Mouse (Mus musculus): Measurements from ENCODE around the gene Ddx39b. TPM values are rescaled to one million over a fixed set of nuclear protein-coding genes. Genes with fewer than 3 reads are reported as not detected.
"Not testable (repeated sequence)": the region's sequence is repeated elsewhere in the genome, so short reads cannot be mapped to it uniquely, and the experiment has no call there.

Ddx39b gene
- polyA plus RNA-seq, 1 experiment from 2014 or later, result 616 TPM

DNA sequence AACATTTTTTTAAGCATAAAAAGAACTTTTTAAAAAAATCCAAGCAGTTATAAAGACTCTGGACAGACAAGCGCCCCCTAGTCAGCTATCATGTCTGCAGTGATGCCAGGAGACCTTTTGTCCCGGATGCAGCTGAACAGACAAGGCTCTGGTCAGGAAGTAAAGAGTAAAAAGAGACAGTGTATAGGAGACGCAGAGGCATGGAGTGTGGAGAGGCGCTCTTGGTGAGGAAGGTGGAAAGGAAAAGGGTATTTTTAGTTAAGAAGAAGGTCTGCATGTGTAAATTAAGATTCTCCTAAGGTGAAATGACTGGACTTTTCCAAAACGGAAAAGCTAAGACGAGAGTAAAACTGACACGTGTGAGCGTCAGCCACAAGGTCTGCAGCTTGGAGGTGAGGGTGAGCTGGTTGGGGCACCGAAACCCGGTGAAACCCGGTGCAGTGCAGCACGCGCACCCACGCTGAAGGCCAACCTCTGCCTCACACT, 14.9 kb upstream of the Ddx39b start:
- Histone ChIP-seq H3K4me3 (ENCODE audit: low read length) (no peak overlapping the region), H3K36me3 (ENCODE audit: control insufficient read depth, insufficient read depth, low read length) (peaks cover 45% of the 10 kb centered on the region), H3K9me3 (ENCODE audit: control insufficient read depth, low read length) (no peaks in the 10 kb centered on the region), H3K27me3 (ENCODE audit: control insufficient read depth, insufficient read depth, low read length) (no peaks in the 10 kb centered on the region), H3K4me2 (replicated peaks; ENCODE audit: low read depth, low read length) (no peak overlapping the region), H3K9ac (ENCODE audit: low read depth, low read length) (no peak overlapping the region), H3K27ac (ENCODE audit: low read depth, low read length) (no peak overlapping the region), H3K4me1 (ENCODE audit: control insufficient read depth, insufficient read depth, low read length) (peaks cover 2% of the 10 kb centered on the region; the same call in 1 of the 2 replicates)
- no peak for ATAC-seq (ENCODE audit: low FRiP score, low TSS enrichment)
- 80% methylated on average over 14 of the region's 14 CpGs for WGBS

- Histone ChIP-seq H3K9me3 (ENCODE audit: control insufficient read depth, low read length) (no peaks in the 10 kb centered on the region), H3K27me3 (ENCODE audit: control insufficient read depth, insufficient read depth, low read length) (no peaks in the 10 kb centered on the region), H3K36me3 (ENCODE audit: control insufficient read depth, insufficient read depth, low read length) (peaks cover 40% of the 10 kb centered on the region), H3K4me2 (replicated peaks; ENCODE audit: low read depth, low read length) (no peak overlapping the region), H3K27ac (ENCODE audit: low read depth, low read length) (no peak overlapping the region), H3K9ac (ENCODE audit: low read depth, low read length) (no peak overlapping the region), H3K4me1 (ENCODE audit: control insufficient read depth, insufficient read depth, low read length) (peaks cover 25% of the 10 kb centered on the region), H3K4me3 (ENCODE audit: low read length) (no peak overlapping the region)
- 93% methylated on average over 10 of the region's 10 CpGs for WGBS
- ATAC-seq (ENCODE audit: low FRiP score, low TSS enrichment), result no peak
Observed at GRCm38 (mm10) chr17:35231022-35231421, 10.5 kb upstream of the Ddx39b start.

DNA sequence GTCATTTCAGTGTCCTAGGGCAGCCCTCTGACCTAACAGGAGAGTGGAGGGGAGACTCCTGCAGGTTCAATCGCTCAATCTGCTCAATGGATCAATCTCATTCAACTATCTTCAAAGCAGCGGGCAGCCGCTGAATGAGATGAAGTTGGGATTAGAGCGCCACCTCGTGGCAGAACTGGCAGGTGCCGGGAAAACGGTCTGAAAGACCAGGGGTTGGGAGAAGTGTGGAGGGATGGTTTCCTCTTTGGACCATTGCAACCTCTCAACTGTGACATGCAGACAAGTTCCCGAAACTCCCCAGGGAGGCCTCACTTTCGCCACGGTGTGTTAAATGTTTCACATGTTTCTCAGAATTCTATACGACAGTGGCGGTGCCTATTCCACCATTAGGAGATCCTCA, 9.5 kb upstream of the Ddx39b start:
- H3K4me2 ChIP-seq (replicated peaks; ENCODE audit: low read depth, low read length), result no peak overlapping the region
- peaks cover 40% of the 10 kb centered on the region for H3K36me3 ChIP-seq (ENCODE audit: control insufficient read depth, insufficient read depth, low read length)
- no peak for ATAC-seq (ENCODE audit: low FRiP score, low TSS enrichment)
- H3K4me1 ChIP-seq (ENCODE audit: control insufficient read depth, insufficient read depth, low read length), result peaks cover 28% of the 10 kb centered on the region
- H3K27ac ChIP-seq (ENCODE audit: low read depth, low read length), result peak overlapping the region; percentile 68; the same call in 1 of the 2 replicates
- H3K9ac ChIP-seq (ENCODE audit: low read depth, low read length), result no peak overlapping the region
- H3K27me3 ChIP-seq (ENCODE audit: control insufficient read depth, insufficient read depth, low read length), result no peaks in the 10 kb centered on the region
- no peak overlapping the region for H3K4me3 ChIP-seq (ENCODE audit: low read length)
- H3K9me3 ChIP-seq (ENCODE audit: control insufficient read depth, low read length), result no peaks in the 10 kb centered on the region
- WGBS, result 10% methylated on average over 12 of the region's 12 CpGs

DNA sequence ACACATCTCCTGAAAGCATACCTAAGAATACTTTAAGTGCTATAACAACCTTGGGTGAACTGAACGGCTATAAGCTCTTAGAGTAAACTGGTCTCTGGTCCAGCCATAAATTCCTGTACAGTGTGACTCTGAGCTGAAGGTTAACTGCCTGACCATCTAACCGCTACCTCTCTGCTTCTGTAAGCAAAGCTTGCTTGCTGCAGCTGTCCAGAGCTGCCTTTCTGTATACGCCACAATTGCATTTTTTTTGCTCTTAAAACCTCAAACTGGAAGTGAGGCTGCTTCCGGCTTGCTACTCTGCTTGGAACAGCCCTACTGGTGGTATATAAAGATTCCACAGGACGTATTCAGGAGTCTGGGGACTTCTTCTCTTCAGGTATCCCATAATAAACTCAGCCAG, 8.9 kb upstream of the Ddx39b start:
- no peak overlapping the region for H3K4me2 ChIP-seq (replicated peaks; ENCODE audit: low read depth, low read length)

DNA sequence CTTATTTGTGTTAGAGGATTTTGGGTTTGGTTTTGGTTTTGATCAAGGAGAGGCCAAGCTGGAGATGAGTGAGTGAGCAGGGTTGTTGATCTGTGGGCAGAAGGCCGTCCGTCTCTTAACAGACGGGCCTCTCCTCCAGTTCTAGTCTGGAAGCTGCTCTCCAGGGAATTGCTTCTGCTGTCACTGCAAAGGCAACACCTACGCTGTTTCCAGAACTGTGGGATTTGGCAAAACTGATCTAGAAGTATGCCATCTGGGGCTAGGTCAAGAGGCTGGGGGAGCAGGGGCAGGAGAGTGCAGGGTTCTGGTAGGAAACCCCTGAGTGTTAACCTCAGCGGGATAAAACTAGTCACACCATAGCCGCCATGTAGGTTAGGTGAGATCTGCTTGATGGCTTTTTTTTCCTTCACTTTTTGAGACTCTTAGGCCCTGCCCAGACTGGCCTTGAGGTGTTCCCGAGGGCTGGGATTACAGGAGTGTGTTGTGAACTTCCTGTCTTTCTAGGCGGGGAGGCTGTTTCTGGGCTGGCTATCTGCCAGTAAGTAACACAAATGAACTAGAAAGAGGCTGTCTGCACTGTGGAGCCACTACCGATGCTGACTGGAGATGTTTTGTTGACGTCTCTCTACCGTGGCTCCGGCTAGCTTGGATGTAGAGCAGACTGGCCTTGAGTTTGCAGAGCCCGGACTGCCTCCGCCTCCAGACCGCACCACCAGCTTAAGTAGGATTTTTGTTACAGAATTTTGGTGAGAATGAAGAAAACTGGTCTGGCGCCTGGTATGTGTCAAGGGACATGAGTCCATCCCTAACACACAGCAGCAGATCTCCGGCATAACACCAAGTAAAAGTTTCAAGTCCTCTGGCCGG, 8.2 kb upstream of the Ddx39b start, which contains the start of gene Atp6v1g2:
Atp6v1g2 (plus strand) TSS at position 547 of the 867 bp plus-strand sequence.
- peak within 1 kb of the TSS; percentile 62; the same call in 1 of the 2 replicates for H3K4me3 ChIP-seq (ENCODE audit: low read length)
- no peaks in the 10 kb centered on the region for H3K9me3 ChIP-seq (ENCODE audit: control insufficient read depth, low read length)
- peaks cover 28% of the 10 kb centered on the region for H3K4me1 ChIP-seq (ENCODE audit: control insufficient read depth, insufficient read depth, low read length)
- H3K36me3 ChIP-seq (ENCODE audit: control insufficient read depth, insufficient read depth, low read length), result peaks cover 27% of the 10 kb centered on the region
- H3K27me3 ChIP-seq (ENCODE audit: control insufficient read depth, insufficient read depth, low read length), result no peaks in the 10 kb centered on the region
- WGBS, result 62% methylated on average over 18 of the region's 18 CpGs
- ATAC-seq (ENCODE audit: low FRiP score, low TSS enrichment), result no peak
- H3K27ac ChIP-seq (ENCODE audit: low read depth, low read length), result peak within 1 kb of the TSS; percentile 68
- H3K9ac ChIP-seq (ENCODE audit: low read depth, low read length), result peak within 1 kb of the TSS; percentile 82; the same call in 1 of the 2 replicates
- peak within 1 kb of the TSS; percentile 79 for H3K4me2 ChIP-seq (replicated peaks; ENCODE audit: low read depth, low read length)

More for the DNA sequence above, 8.9 kb upstream of the Ddx39b start:
- H3K9ac ChIP-seq (ENCODE audit: low read depth, low read length), result no peak overlapping the region
- no peak overlapping the region for H3K4me3 ChIP-seq (ENCODE audit: low read length)
- H3K9me3 ChIP-seq (ENCODE audit: control insufficient read depth, low read length), result no peaks in the 10 kb centered on the region
- H3K4me1 ChIP-seq (ENCODE audit: control insufficient read depth, insufficient read depth, low read length), result peaks cover 28% of the 10 kb centered on the region
- H3K27ac ChIP-seq (ENCODE audit: low read depth, low read length), result peak overlapping the region; percentile 68; the same call in 1 of the 2 replicates
- no peak for ATAC-seq (ENCODE audit: low FRiP score, low TSS enrichment)
- no peaks in the 10 kb centered on the region for H3K27me3 ChIP-seq (ENCODE audit: control insufficient read depth, insufficient read depth, low read length)
- WGBS, result 60% methylated on average over 5 of the region's 5 CpGs
- H3K36me3 ChIP-seq (ENCODE audit: control insufficient read depth, insufficient read depth, low read length), result peaks cover 34% of the 10 kb centered on the region

DNA sequence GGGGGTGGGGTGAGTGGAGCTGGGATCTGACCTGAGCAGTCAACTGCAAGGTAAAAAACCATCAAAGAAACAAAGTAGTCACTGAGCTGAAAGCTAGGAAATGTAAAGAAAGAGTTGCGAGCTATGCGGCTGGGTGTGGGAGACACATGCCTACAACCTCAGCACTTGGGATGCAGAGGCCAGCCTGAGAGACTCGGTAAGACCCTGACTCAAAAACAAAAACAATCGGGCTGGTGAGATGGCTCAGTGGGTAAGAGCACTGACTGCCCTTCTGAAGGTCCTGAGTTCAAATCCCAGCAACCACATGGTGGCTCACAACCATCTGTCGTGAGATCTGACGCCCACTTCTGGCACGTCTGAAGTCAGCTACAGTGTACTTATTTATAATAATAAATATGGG, 7.5 kb upstream of the Ddx39b start:
- peak overlapping the region; percentile 62; the same call in 1 of the 2 replicates for H3K4me3 ChIP-seq (ENCODE audit: low read length)
- H3K27ac ChIP-seq (ENCODE audit: low read depth, low read length), result not testable (repeated sequence)

GRCm38 (mm10) chr17:35234903-35235302, 6.6 kb upstream of the Ddx39b start:
- Histone ChIP-seq H3K36me3 (ENCODE audit: control insufficient read depth, insufficient read depth, low read length) (peaks cover 12% of the 10 kb centered on the region), H3K9me3 (ENCODE audit: control insufficient read depth, low read length) (no peaks in the 10 kb centered on the region), H3K4me2 (replicated peaks; ENCODE audit: low read depth, low read length) (peak overlapping the region; percentile 79), H3K9ac (ENCODE audit: low read depth, low read length) (peak overlapping the region; percentile 82), H3K27me3 (ENCODE audit: control insufficient read depth, insufficient read depth, low read length) (no peaks in the 10 kb centered on the region), H3K27ac (ENCODE audit: low read depth, low read length) (peak overlapping the region; percentile 97), H3K4me1 (ENCODE audit: control insufficient read depth, insufficient read depth, low read length) (peaks cover 28% of the 10 kb centered on the region), H3K4me3 (ENCODE audit: low read length) (peak overlapping the region; percentile 62)
- 7% methylated on average over 30 of the region's 31 CpGs for WGBS
- ATAC-seq (ENCODE audit: low FRiP score, low TSS enrichment), result peak; percentile 10; the same call in 1 of the 2 replicates

More for the DNA sequence above, 7.5 kb upstream of the Ddx39b start:
- ATAC-seq (ENCODE audit: low FRiP score, low TSS enrichment); H3K9ac ChIP-seq (ENCODE audit: low read depth, low read length); H3K27me3 ChIP-seq (ENCODE audit: control insufficient read depth, insufficient read depth, low read length); H3K9me3 ChIP-seq (ENCODE audit: control insufficient read depth, low read length): not testable (repeated sequence)
- Histone ChIP-seq H3K4me1 (ENCODE audit: control insufficient read depth, insufficient read depth, low read length) (peaks cover 28% of the 10 kb centered on the region), H3K36me3 (ENCODE audit: control insufficient read depth, insufficient read depth, low read length) (peaks cover 20% of the 10 kb centered on the region), H3K4me2 (replicated peaks; ENCODE audit: low read depth, low read length) (peak overlapping the region; percentile 79)
- WGBS, result 85% methylated on average over 7 of the region's 7 CpGs

GRCm38 (mm10) chr17:35235614-35236389, 5.7 kb upstream of the Ddx39b start, which contains the start of gene Nfkbil1:
Gene Nfkbil1 (minus strand): TSS chr17:35235792.
- peak; percentile 82 for ATAC-seq (ENCODE audit: low FRiP score, low TSS enrichment)
- H3K9me3 ChIP-seq (ENCODE audit: control insufficient read depth, low read length), result no peaks in the 10 kb centered on the region
- WGBS, result under 1% methylated on average over 35 of the region's 35 CpGs
- H3K9ac ChIP-seq (ENCODE audit: low read depth, low read length), result peak within 1 kb of the TSS; percentile 82
- H3K4me2 ChIP-seq (replicated peaks; ENCODE audit: low read depth, low read length), result peak within 1 kb of the TSS; percentile 79
- no peaks in the 10 kb centered on the region for H3K27me3 ChIP-seq (ENCODE audit: control insufficient read depth, insufficient read depth, low read length)
- H3K4me3 ChIP-seq (ENCODE audit: low read length), result peak within 1 kb of the TSS; percentile 62
- peak within 1 kb of the TSS; percentile 97 for H3K27ac ChIP-seq (ENCODE audit: low read depth, low read length)
- peaks cover 32% of the 10 kb centered on the region for H3K4me1 ChIP-seq (ENCODE audit: control insufficient read depth, insufficient read depth, low read length)
- peaks cover 6% of the 10 kb centered on the region for H3K36me3 ChIP-seq (ENCODE audit: control insufficient read depth, insufficient read depth, low read length)

All from kidney, embryonic 14.5 days (tissue).